Mouse (Mus musculus) lung, postnatal 0 days (tissue): Measurements from ENCODE around the gene Cacna1s. TPM values are rescaled to one million over a fixed set of nuclear protein-coding genes. Genes with fewer than 3 reads are reported as not detected.

Experiments
- ATAC-seq: fragments of 200-750 bp; cut with Nextera tagmentation; 2 replicates; pipeline ENCODE4 v1.8.0; 2017; ENCODE audit warnings: moderate library complexity
- DNase-seq: peaks from one replicate; pipeline ENCODE4 v3.0.0-alpha.2; 2016; ENCODE audit warnings: low spot score
- H3K27ac ChIP-seq: fragments of 300-500 bp; sonication (generic); 2 replicates; pipeline ENCODE4 v1.5.1; 2014; ENCODE audit warnings: antibody characterized with exemption, mild to moderate bottlenecking, low read length, mixed read lengths
- H3K27me3 ChIP-seq: fragments of 300-500 bp; sonication (generic); replicated peaks from 2 replicates; pipeline ENCODE4 v1.6.1; 2014; ENCODE audit warnings: low read length, mixed read lengths; ENCODE audit not compliant: insufficient read depth
- H3K36me3 ChIP-seq: fragments of 300-500 bp; sonication (generic); 2 replicates; pipeline ENCODE4 v1.6.1; 2014; ENCODE audit warnings: low read length, mixed read lengths; ENCODE audit not compliant: insufficient read depth
- H3K4me1 ChIP-seq: fragments of 300-500 bp; sonication (generic); 2 replicates; pipeline ENCODE4 v1.6.1; 2014; ENCODE audit warnings: antibody characterized with exemption, low read depth, low read length, mixed read lengths; ENCODE audit not compliant: insufficient read depth
- H3K4me2 ChIP-seq: fragments of 300-500 bp; sonication (generic); replicated peaks from 2 replicates; pipeline ENCODE4 v1.6.1; 2014; ENCODE audit warnings: low read depth, mild to moderate bottlenecking, low read length, moderate library complexity, mixed read lengths
- H3K4me3 ChIP-seq: fragments of 300-500 bp; sonication (generic); 2 replicates; pipeline ENCODE4 v1.5.1; 2014; ENCODE audit warnings: low read depth, low read length
- H3K9ac ChIP-seq: fragments of 300-500 bp; sonication (generic); replicated peaks from 2 replicates; pipeline ENCODE4 v1.6.1; 2014; ENCODE audit warnings: low read depth, mild to moderate bottlenecking
- H3K9me3 ChIP-seq: fragments of 300-500 bp; sonication (generic); 2 replicates; pipeline ENCODE4 v1.6.1; 2016; ENCODE audit warnings: low read length, mixed read lengths
- CTCF ChIP-seq: IDR thresholded peaks from 2 replicates; pipeline ENCODE4 v1.5.1; 2016; ENCODE audit warnings: antibody characterized with exemption, mild to moderate bottlenecking
- EP300 ChIP-seq: IDR thresholded peaks from 2 replicates; pipeline ENCODE4 v1.6.1; 2016; ENCODE audit warnings: antibody characterized with exemption, mild to moderate bottlenecking, control low read depth
- WGBS: fragments of 180-500 bp; shearing (Covaris S2); extraction: QIAGEN DNeasy Blood & Tissue Kit; methylation state at CpG from one replicate; pipeline ENCODE4 v1.1.7; 2014; 5-methylcytosine and 5-hydroxymethylcytosine counted together
- polyA plus RNA-seq: library from polyadenylated mRNA; unstranded; fragments of >200 nt; fragmentation: Nextera tagmentation; extraction: Ambion mirVana; gene quantifications from 2 replicates; pipeline ENCODE4 v1.2.1, GENCODE M21; 2015

Cacna1s gene
- 0.82 and 1.6 TPM in 2 replicates for polyA plus RNA-seq

DNA sequence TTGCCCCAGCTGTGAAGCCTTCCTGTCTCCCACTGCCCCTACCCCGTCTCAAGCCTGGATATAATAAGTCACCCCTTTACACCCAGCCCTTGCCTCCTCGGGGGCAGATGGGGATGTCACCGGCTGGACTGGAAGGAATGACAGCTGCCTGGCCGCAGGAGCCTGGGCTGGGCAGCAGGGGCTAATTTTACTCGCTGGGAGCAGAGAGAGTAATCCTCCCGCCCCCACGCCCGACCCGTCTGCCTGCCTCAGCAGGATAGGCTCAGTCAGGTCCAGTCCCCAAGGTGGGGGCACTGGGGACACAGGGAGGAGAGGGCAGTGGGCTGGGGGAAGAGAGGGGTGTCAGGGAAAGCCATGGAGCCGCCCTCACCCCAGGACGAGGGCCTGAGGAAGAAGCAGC, at the start of gene Cacna1s:
Cacna1s (plus strand) TSS at position 204 of the 400 bp plus-strand sequence.
- Histone ChIP-seq H3K9me3 (no peaks in the 10 kb centered on the region), H3K4me3 (no peak within 1 kb of the TSS), H3K4me1 (no peaks in the 10 kb centered on the region; the same call in 1 of the 2 replicates), H3K36me3 (no peaks in the 10 kb centered on the region), H3K27ac (no peak within 1 kb of the TSS), H3K9ac (no peak within 1 kb of the TSS), H3K4me2 (no peak within 1 kb of the TSS), H3K27me3 (peaks cover 31% of the 10 kb centered on the region)
- no peak for DNase-seq
- WGBS: 45% methylated on average over 11 of the region's 11 CpGs
- no peak for ATAC-seq
- no peak for TF ChIP-seq CTCF
- no peak for TF ChIP-seq EP300

DNA sequence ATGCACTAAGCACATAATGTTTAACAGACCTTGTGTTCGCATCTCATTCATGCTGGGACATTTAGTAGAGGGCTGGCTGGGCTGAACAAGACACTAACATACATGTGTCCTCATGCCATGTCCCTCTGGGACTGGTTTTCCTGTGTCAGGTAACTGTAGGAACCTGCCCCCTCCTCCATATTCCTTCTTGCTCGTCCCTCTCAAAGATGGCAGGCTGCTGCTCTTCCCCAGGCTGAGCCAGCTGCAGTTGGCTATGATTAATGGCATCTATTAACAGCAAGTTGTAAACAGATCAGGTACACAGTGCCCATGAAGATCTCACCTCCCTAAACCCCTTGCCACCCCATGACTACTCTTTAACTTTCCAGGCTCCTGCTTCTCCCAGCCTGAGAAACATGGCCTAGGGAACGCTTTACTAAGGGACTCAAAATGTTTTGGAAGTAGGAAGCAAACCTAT, 46.2 kb upstream of the Cacna1s start, which contains the start of gene Igfn1:
Igfn1 (minus strand) TSS at position 51 of the 457 bp plus-strand sequence.
- Histone ChIP-seq H3K27ac (no peak within 1 kb of the TSS), H3K4me3 (peak within 1 kb of the TSS; percentile 41; the same call in 1 of the 2 replicates), H3K27me3 (no peaks in the 10 kb centered on the region), H3K9me3 (no peaks in the 10 kb centered on the region), H3K4me2 (peak within 1 kb of the TSS; percentile 58), H3K9ac (no peak within 1 kb of the TSS), H3K36me3 (no peaks in the 10 kb centered on the region), H3K4me1 (no peaks in the 10 kb centered on the region)
- ATAC-seq (no peak), DNase-seq (no peak)
- 85% methylated on average over 3 of the region's 3 CpGs for WGBS
- TF ChIP-seq EP300: no peak
- TF ChIP-seq CTCF: no peak

GRCm38 (mm10) chr1:136007211-136008158, 45.1 kb upstream of the Cacna1s start, which contains the start of gene Tmem9:
TSS of gene Tmem9 (plus strand) at chr1:136008150.
- H3K36me3 ChIP-seq: no peaks in the 10 kb centered on the region
- WGBS: 3% methylated on average over 37 of the region's 37 CpGs
- DNase-seq: peak; percentile 91
- H3K9ac ChIP-seq: no peak within 1 kb of the TSS
- peak; percentile 97 for ATAC-seq
- H3K9me3 ChIP-seq: no peaks in the 10 kb centered on the region
- H3K4me1 ChIP-seq: no peaks in the 10 kb centered on the region
- TF ChIP-seq CTCF: peak; percentile 18; the same call in 1 of the 2 replicates
- TF ChIP-seq EP300: no peak
- H3K4me3 ChIP-seq: peak within 1 kb of the TSS; percentile 41
- no peak within 1 kb of the TSS for H3K27ac ChIP-seq
- H3K27me3 ChIP-seq: no peaks in the 10 kb centered on the region
- H3K4me2 ChIP-seq: peak within 1 kb of the TSS; percentile 58

DNA sequence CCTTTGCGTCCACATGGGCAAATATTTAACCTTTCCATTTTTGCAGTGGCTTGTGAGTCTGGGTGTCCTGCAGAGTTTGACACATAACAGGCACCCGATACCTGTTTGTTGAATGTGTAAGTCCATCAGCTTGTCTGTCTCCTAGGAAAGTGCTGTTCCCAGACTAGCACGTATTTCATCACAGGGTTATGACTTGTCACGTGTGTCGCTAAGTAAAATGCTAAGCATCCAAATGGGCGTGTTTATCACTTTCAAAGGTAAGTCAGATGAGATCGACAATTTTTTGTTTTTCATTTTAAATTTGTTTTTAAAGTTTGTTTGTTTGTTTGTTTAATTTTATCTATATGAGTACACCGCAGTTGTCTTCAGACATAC, 44.4 kb upstream of the Cacna1s start:
- Histone ChIP-seq H3K9ac (no peak overlapping the region), H3K4me1 (no peaks in the 10 kb centered on the region), H3K36me3 (no peaks in the 10 kb centered on the region), H3K27ac (no peak overlapping the region), H3K4me2 (peak overlapping the region; percentile 58), H3K9me3 (no peaks in the 10 kb centered on the region), H3K4me3 (peak overlapping the region; percentile 41), H3K27me3 (no peaks in the 10 kb centered on the region)
- TF ChIP-seq CTCF (no peak), EP300 (no peak)
- DNase-seq (no peak), ATAC-seq (peak; percentile 47)
- WGBS: 18% methylated on average over 8 of the region's 8 CpGs

GRCm38 (mm10) chr1:136010247-136010646, 42.3 kb upstream of the Cacna1s start:
- H3K27me3 ChIP-seq: no peaks in the 10 kb centered on the region
- no peaks in the 10 kb centered on the region for H3K4me1 ChIP-seq
- DNase-seq (no peak), ATAC-seq (no peak)
- H3K4me2 ChIP-seq: no peak overlapping the region
- H3K36me3 ChIP-seq: no peaks in the 10 kb centered on the region
- no peak overlapping the region for H3K9ac ChIP-seq
- H3K27ac ChIP-seq: no peak overlapping the region
- TF ChIP-seq EP300 (no peak), CTCF (no peak)
- no peaks in the 10 kb centered on the region for H3K9me3 ChIP-seq
- 91% methylated on average over 4 of the region's 4 CpGs for WGBS
- H3K4me3 ChIP-seq: no peak overlapping the region

DNA sequence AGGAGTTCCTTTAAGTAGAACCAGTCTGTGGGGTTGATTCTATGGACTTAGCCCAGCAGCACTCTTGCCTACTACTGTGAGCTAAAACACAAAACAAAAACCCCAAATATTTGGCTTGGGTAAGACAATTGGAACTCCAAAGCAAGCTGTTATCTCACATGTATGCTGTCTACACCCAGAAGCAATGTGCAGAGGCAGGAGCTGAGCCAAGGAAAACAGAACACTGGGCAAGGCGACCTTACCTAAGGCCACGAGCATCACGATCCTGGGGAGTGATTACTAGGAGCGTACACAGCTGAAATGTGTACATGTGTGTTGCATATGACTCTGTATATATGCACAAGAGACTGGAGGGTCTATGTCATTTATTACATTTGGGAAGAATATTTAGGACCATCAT, 39.0 kb upstream of the Cacna1s start:
- H3K27ac ChIP-seq: no peak overlapping the region
- no peaks in the 10 kb centered on the region for H3K27me3 ChIP-seq
- no peaks in the 10 kb centered on the region for H3K9me3 ChIP-seq
- DNase-seq (no peak), ATAC-seq (no peak)
- H3K36me3 ChIP-seq: no peaks in the 10 kb centered on the region
- H3K4me3 ChIP-seq: no peak overlapping the region
- 65% methylated on average over 4 of the region's 4 CpGs for WGBS
- no peak overlapping the region for H3K4me2 ChIP-seq
- TF ChIP-seq EP300 (no peak), CTCF (no peak)
- no peaks in the 10 kb centered on the region; the same call in 1 of the 2 replicates for H3K4me1 ChIP-seq
- no peak overlapping the region for H3K9ac ChIP-seq
